Mouse (Mus musculus): ENCODE measurements around the gene Aspn. TPM values are rescaled to one million over a fixed set of nuclear protein-coding genes. Genes with fewer than 3 reads are reported as not detected.

Aspn gene
- polyA plus RNA-seq (2016; fragmentation: Nextera tagmentation; extraction: Ambion mirVana), result 3.0 and 4.8 TPM in 2 replicates

DNA sequence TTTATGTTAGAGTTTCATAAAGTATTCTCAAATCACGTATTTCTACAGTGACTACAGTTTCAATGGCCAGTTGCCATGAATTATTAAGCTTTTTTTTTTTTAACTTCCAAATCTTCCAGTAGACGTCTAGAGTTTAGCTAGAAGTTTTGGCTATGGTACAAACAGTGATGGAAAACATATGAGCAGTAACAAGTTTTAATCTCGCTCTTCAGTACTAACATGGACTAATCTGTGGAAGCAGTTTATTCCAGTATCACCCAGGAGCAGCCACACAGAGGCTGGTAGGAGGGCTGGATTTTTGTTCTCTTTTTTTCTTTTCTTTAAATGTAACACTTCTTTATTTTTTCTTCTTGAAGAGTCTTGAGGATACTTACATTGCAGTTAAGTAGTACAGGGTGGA is at the start of gene Aspn:
Aspn (plus strand) TSS at position 165 of the 400 bp plus-strand sequence.
- no peaks in the 10 kb centered on the region for H3K4me1 ChIP-seq

DNA sequence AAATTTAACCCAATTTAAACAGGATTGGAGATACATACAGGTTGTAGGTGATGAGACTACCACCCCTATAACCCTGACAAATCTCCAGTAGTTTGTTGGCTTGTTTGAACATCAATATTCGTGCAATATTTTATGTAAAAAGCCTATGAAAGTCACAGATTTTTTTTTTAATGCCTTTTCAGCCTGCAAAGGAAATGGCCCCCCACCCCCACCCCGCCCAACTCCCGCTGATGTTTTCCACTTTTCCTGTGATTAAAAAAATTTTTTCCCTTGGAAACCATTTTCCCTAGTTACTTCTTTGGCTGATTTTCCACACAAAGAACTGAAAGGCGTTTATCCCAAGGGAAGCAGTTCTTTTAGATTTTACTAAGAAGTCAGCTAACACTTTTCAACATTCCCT is 39.7 kb upstream of the Aspn start, which contains the start of gene Ecm2:
Ecm2 (plus strand) TSS at position 301 of the 400 bp plus-strand sequence.
- 46% methylated on average over 4 of the region's 4 CpGs for WGBS
- no peak within 1 kb of the TSS for H3K4me2 ChIP-seq (replicated peaks)
- no peak for ATAC-seq (ENCODE audit: low FRiP score)
- H3K27ac ChIP-seq, result no peak within 1 kb of the TSS
- H3K27me3 ChIP-seq, result no peaks in the 10 kb centered on the region
- H3K36me3 ChIP-seq, result no peaks in the 10 kb centered on the region
- no peak within 1 kb of the TSS for H3K4me3 ChIP-seq
- H3K9me3 ChIP-seq (replicated peaks), result no peaks in the 10 kb centered on the region
- H3K4me1 ChIP-seq, result no peaks in the 10 kb centered on the region
- H3K9ac ChIP-seq, result no peak within 1 kb of the TSS

More for the DNA sequence above, at the start of gene Aspn:
- Histone ChIP-seq H3K9ac (no peak within 1 kb of the TSS), H3K4me2 (replicated peaks) (no peak within 1 kb of the TSS), H3K9me3 (replicated peaks) (no peaks in the 10 kb centered on the region), H3K27ac (no peak within 1 kb of the TSS), H3K36me3 (no peaks in the 10 kb centered on the region), H3K4me3 (no peak within 1 kb of the TSS), H3K27me3 (no peaks in the 10 kb centered on the region)
- WGBS, result 80% methylated on average over 3 of the region's 3 CpGs
- no peak for ATAC-seq (ENCODE audit: low FRiP score)

DNA sequence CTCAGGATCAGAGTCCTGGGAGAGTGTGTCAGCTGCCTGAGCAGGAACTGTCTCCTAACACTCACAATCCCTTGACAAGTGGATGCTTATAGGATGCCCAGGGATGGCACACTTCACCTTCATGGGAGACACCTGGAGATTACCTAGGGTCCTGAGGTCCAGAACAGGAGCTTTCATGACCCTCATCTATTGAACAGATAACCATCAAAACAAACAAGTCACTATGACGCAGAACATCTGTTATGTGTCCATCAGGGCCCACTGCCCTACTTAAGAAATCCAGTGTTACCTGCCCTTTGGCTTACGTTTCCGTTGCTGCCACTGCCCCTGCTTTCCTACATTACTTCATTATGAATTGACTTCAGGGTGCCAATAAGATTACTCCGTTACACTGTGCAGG is 38.5 kb upstream of the Aspn start:
- Histone ChIP-seq H3K36me3 (no peaks in the 10 kb centered on the region), H3K27me3 (no peaks in the 10 kb centered on the region), H3K4me1 (no peaks in the 10 kb centered on the region), H3K27ac (no peak overlapping the region), H3K9me3 (replicated peaks) (no peaks in the 10 kb centered on the region), H3K4me2 (replicated peaks) (no peak overlapping the region), H3K4me3 (no peak overlapping the region), H3K9ac (no peak overlapping the region)
- ATAC-seq (ENCODE audit: low FRiP score), result no peak
- 88% methylated on average over 4 of the region's 4 CpGs for WGBS

DNA sequence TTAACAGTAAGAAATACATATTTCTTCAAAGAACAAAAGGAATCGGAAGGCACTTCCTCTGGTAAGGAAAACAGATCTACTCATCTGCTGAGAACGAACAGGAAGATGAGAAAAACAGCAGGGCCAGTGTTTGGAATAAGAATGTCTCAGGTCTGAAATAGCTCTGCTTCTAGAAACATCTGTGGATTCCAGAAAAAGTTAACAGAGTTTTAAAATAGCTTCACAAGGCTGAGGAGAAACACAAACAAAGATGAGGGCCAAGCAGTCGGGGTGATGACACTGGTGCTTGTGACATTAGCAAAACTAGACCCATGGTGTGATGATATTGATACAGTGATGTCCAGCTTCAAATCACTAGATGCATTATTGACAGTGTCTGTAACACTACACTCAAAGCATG is 37.1 kb upstream of the Aspn start:
- Histone ChIP-seq H3K9ac (no peak overlapping the region), H3K36me3 (no peaks in the 10 kb centered on the region), H3K27ac (no peak overlapping the region), H3K4me3 (no peak overlapping the region), H3K27me3 (no peaks in the 10 kb centered on the region), H3K9me3 (replicated peaks) (no peaks in the 10 kb centered on the region), H3K4me1 (no peaks in the 10 kb centered on the region), H3K4me2 (replicated peaks) (no peak overlapping the region)
- no peak for ATAC-seq (ENCODE audit: low FRiP score)
- 78% methylated on average over 3 of the region's 3 CpGs for WGBS

DNA sequence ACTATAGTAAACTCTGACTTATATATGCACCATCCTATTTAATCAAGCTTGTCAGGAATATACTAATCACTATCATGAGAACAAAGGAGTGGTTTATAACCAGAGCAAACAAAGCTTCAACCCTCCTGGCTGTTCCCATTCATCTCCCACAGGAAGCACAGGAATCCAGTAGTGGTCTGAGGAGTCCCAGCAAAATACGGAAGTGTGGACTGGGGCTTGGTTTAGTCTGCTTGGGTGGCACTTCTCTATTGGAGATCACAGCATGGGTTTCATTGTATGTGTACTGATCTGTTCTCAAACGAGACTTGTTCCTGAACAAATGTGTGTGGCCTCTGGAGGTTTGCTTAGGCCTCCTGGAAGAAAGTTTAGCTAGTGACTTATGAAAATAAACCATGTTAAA is 25.5 kb upstream of the Aspn start:
- Histone ChIP-seq H3K9ac (no peak overlapping the region), H3K4me3 (no peak overlapping the region), H3K9me3 (replicated peaks) (no peaks in the 10 kb centered on the region), H3K4me2 (replicated peaks) (no peak overlapping the region), H3K27ac (no peak overlapping the region), H3K36me3 (no peaks in the 10 kb centered on the region), H3K27me3 (no peaks in the 10 kb centered on the region), H3K4me1 (no peaks in the 10 kb centered on the region)
- WGBS, result 38% methylated on average over 2 of the region's 2 CpGs
- no peak for ATAC-seq (ENCODE audit: low FRiP score)

DNA sequence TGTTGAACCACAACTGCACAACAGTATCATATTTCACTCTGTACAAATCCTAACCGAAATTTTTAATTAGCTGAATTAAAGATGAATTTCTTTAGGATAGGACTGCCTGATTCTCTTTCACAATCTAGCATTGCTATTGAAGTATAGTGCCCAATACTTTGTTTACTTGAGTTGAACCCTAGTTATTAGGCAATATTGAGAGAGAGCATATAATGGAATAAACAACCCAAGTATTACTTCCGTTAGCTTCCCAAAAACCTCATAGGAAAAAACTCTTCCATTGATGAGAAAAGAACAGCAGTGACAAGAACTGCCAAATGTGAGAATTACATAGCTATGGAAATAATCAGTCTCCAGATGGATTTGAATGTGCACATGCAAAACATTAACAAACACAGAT is 18.0 kb upstream of the Aspn start:
- Histone ChIP-seq H3K27ac (no peak overlapping the region), H3K4me2 (replicated peaks) (no peak overlapping the region), H3K36me3 (no peaks in the 10 kb centered on the region), H3K9me3 (replicated peaks) (no peaks in the 10 kb centered on the region), H3K9ac (no peak overlapping the region), H3K4me1 (no peaks in the 10 kb centered on the region), H3K4me3 (no peak overlapping the region), H3K27me3 (no peaks in the 10 kb centered on the region)
- 80% methylated on average over 2 of the region's 2 CpGs for WGBS
- no peak for ATAC-seq (ENCODE audit: low FRiP score)

DNA sequence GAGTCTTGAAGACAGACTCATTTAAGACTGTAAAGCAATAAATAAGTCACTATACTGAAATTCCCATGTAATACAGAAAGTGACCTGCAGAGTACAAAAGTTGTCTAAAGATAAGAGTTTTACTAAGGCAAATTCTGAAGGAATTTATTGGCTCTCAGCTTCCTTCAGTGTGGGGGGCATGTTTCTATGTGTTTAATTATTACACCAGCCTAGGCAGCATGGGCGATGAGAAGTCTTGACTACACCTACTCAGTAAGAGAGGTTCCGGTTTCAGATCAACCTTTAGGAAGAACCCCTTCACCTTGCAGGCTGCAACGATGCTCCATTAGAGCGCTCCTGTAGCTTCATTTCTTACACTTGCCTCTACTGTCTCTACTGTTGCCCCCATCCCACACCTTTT is 13.6 kb upstream of the Aspn start:
- ATAC-seq (ENCODE audit: low FRiP score), result no peak
- Histone ChIP-seq H3K36me3 (no peaks in the 10 kb centered on the region), H3K4me1 (no peaks in the 10 kb centered on the region)

DNA sequence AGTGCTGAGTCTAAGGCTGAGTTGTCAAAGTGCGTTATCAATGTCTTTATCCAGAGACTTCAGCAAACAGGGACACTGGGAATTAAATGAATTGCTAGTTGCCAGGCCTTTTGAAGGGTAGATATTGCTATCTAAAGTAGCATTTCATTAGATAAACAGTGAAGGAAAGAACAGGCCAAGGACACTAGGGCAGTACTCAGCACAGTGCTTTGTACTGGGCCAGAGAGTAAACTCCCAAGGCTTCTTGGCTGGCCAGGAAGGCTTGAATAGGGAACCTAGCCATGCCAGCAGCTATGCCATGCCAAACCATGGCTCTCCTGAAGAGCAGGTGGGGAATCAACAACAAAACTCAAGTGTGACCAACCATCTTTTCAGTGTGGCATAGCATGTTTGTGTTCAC is 7.3 kb upstream of the Aspn start:
- 94% methylated on average over 1 of the region's 1 CpGs for WGBS
- Histone ChIP-seq H3K27me3 (no peaks in the 10 kb centered on the region), H3K9ac (no peak overlapping the region), H3K9me3 (replicated peaks) (no peaks in the 10 kb centered on the region), H3K4me2 (replicated peaks) (no peak overlapping the region), H3K36me3 (no peaks in the 10 kb centered on the region), H3K4me1 (no peaks in the 10 kb centered on the region), H3K4me3 (no peak overlapping the region), H3K27ac (no peak overlapping the region)
- no peak for ATAC-seq (ENCODE audit: low FRiP score)

More for the DNA sequence above, 13.6 kb upstream of the Aspn start:
- no peak overlapping the region for H3K27ac ChIP-seq
- H3K9me3 ChIP-seq (replicated peaks), result no peaks in the 10 kb centered on the region
- H3K4me3 ChIP-seq, result no peak overlapping the region
- H3K27me3 ChIP-seq, result no peaks in the 10 kb centered on the region
- WGBS, result 92% methylated on average over 4 of the region's 4 CpGs
- H3K4me2 ChIP-seq (replicated peaks), result no peak overlapping the region
- H3K9ac ChIP-seq, result no peak overlapping the region

DNA sequence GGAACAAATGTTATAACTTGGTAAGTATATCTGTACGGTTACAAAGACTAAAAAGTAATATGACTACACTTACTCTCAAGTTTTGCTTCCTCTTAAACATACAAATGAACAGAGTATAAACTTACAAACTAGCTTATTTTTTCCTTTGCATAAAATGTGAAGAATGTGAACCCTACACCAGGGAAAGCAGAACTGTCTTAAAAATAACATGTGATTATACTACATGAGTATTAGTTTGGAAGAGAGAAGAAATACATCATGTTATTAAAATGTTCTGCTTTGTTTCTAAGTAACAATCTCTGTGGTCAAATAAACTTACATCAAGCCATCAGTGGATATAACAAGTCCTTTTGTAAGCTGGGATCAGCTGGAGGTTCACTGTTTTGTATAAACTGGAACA is 5.5 kb upstream of the Aspn start:
- Histone ChIP-seq H3K27me3 (no peaks in the 10 kb centered on the region), H3K4me3 (no peak overlapping the region), H3K27ac (no peak overlapping the region), H3K4me1 (no peaks in the 10 kb centered on the region), H3K36me3 (no peaks in the 10 kb centered on the region), H3K9me3 (replicated peaks) (no peaks in the 10 kb centered on the region), H3K4me2 (replicated peaks) (no peak overlapping the region), H3K9ac (no peak overlapping the region)
- 94% methylated on average over 1 of the region's 1 CpGs for WGBS
- no peak for ATAC-seq (ENCODE audit: low FRiP score)

DNA sequence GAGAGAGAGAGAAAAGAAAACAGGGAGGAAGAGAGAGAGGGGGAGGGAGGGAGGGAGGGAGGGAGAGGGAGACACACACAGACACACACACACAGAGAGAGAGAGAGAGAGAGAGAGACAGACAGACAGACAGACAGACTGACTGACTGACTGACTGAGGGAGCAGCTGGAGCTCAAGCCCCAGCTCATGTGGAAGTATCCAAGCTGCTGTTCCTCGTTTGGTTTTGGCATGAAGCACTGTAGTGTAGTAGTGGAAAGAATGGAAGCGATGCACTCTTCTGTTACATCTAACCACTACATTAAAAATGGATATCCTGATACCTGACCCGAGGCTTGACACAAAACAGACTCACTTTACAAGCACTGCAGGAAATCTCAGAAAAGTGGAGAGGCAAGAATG is 1.4 kb downstream of the Aspn start:
- H3K27ac ChIP-seq, result no peak overlapping the region
- no peaks in the 10 kb centered on the region for H3K9me3 ChIP-seq (replicated peaks)
- no peak overlapping the region for H3K9ac ChIP-seq
- H3K36me3 ChIP-seq, result no peaks in the 10 kb centered on the region
- no peaks in the 10 kb centered on the region for H3K27me3 ChIP-seq
- no peak overlapping the region for H3K4me2 ChIP-seq (replicated peaks)
- H3K4me1 ChIP-seq, result no peaks in the 10 kb centered on the region
- WGBS, result 66% methylated on average over 3 of the region's 3 CpGs
- H3K4me3 ChIP-seq, result no peak overlapping the region
- ATAC-seq (ENCODE audit: low FRiP score), result no peak

DNA sequence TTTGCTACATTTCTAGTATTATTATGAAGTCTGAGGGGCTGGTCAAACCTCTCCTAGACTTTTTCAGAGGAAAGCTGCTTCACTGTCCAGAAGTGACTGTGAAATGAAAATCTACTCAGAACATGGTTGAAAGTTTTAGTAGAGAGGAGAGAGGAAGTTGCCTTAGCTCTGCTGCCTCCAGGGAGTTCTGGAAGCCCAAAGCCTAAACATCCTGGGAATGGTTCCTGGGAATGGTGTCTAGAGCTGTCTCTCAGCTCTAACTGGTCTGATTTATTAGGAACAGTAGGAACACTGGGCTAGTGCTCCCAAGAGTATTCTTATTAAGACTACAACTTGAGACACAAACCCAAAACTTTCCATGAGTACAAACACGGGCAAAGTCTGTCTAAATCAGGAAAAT is 2.3 kb downstream of the Aspn start:
- Histone ChIP-seq H3K9me3 (replicated peaks) (no peaks in the 10 kb centered on the region), H3K4me2 (replicated peaks) (no peak overlapping the region), H3K4me1 (no peaks in the 10 kb centered on the region), H3K27me3 (no peaks in the 10 kb centered on the region), H3K36me3 (no peaks in the 10 kb centered on the region), H3K9ac (no peak overlapping the region), H3K27ac (no peak overlapping the region), H3K4me3 (no peak overlapping the region)
- no peak for ATAC-seq (ENCODE audit: low FRiP score)
- 86% methylated on average over 1 of the region's 1 CpGs for WGBS

DNA sequence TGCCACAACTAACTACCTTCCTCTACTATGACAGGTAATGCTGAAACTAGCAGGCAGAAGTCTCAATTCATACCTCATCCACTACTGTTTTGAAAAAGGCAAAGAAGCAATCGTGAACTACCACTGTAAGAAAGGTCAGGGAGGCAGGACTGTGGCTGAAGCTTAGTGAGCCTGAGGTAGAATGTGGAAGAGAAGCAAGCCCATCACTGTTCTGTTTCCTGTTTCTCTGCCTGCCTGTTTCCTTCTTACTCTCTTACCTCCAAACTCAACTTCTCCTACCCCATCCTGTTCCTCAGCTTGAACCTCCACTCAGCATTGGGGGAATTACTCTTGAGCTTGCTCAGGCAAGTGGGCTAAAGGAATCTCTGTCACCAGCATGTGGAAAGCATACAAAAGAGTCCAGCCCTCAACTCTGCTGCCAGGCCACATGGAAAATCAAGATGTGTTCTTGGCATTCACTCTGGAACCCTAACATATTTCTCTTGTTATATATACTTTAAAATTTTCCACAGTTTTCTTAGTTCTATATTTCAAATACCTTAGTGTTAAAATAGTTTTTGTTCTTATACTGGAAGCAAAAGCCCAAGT is 3.4 kb downstream of the Aspn start:
- no peak for ATAC-seq (ENCODE audit: low FRiP score)
- Histone ChIP-seq H3K27ac (no peak overlapping the region), H3K27me3 (no peaks in the 10 kb centered on the region), H3K9me3 (replicated peaks) (no peaks in the 10 kb centered on the region), H3K4me2 (replicated peaks) (no peak overlapping the region), H3K36me3 (no peaks in the 10 kb centered on the region), H3K4me3 (no peak overlapping the region), H3K4me1 (no peaks in the 10 kb centered on the region), H3K9ac (no peak overlapping the region)
- 86% methylated on average over 1 of the region's 1 CpGs for WGBS

DNA sequence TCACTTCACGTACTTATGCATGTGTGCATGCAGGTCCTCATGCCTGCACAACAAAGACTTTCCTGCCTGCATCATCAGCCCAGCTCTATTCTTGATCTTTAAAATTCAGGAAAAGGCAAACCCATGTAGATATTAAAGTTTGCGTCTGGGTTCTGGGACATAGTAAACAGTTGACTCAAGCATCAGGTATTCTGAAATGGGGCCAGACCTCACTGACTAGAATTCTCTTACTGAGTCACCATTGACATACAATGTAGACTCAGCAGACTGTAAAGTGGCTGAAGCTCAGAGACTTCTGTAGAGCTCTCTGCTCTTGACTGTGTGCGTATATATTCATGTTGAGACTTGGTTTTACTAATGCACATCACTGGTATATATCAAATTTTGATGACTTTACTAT is 5.4 kb downstream of the Aspn start:
- no peak overlapping the region for H3K27ac ChIP-seq
- WGBS, result 92% methylated on average over 3 of the region's 3 CpGs
- H3K36me3 ChIP-seq, result no peaks in the 10 kb centered on the region
- ATAC-seq (ENCODE audit: low FRiP score), result no peak
- no peak overlapping the region for H3K9ac ChIP-seq
- no peaks in the 10 kb centered on the region for H3K27me3 ChIP-seq
- H3K4me1 ChIP-seq, result no peaks in the 10 kb centered on the region
- H3K4me2 ChIP-seq (replicated peaks), result no peak overlapping the region
- H3K9me3 ChIP-seq (replicated peaks), result no peaks in the 10 kb centered on the region
- H3K4me3 ChIP-seq, result no peak overlapping the region
